Mouse (Mus musculus): Measurements from ENCODE around the gene Ganab. TPM values are rescaled to one million over a fixed set of nuclear protein-coding genes. Genes with fewer than 3 reads are reported as not detected.

The Ganab gene
- polyA plus RNA-seq, 1 experiment from 2014 or later, result 74.6 TPM

GRCm38 (mm10) chr19:8872266-8872840 lies 25.5 kb upstream of the Ganab start:
- Histone ChIP-seq H3K27me3 (ENCODE audit: insufficient read depth, low read length) (no peaks in the 10 kb centered on the region), H3K4me1 (replicated peaks; ENCODE audit: insufficient read depth, low read length) (0 out of 2 replicates have a peak, but pooled peaks cover 5% of the 10 kb centered on the region), H3K4me2 (ENCODE audit: low read length) (peak overlapping the region; percentile 80), H3K4me3 (replicated peaks; ENCODE audit: low read depth, low read length) (peak overlapping the region; percentile 96), H3K36me3 (ENCODE audit: insufficient read depth, low read length) (peaks cover 31% of the 10 kb centered on the region), H3K9me3 (replicated peaks; ENCODE audit: low read length) (no peaks in the 10 kb centered on the region), H3K27ac (peak overlapping the region; percentile 90), H3K9ac (ENCODE audit: low read depth, low read length) (peak overlapping the region; percentile 96)
- WGBS, result 63% methylated on average over 10 of the region's 10 CpGs
- DNase-seq (ENCODE audit: low spot score) (no peak), ATAC-seq (replicated peaks; ENCODE audit: low FRiP score, low read depth) (no peak)
- TF ChIP-seq CTCF (IDR thresholded peaks at IDR 0.05; ENCODE audit: low read depth), result no peak

DNA sequence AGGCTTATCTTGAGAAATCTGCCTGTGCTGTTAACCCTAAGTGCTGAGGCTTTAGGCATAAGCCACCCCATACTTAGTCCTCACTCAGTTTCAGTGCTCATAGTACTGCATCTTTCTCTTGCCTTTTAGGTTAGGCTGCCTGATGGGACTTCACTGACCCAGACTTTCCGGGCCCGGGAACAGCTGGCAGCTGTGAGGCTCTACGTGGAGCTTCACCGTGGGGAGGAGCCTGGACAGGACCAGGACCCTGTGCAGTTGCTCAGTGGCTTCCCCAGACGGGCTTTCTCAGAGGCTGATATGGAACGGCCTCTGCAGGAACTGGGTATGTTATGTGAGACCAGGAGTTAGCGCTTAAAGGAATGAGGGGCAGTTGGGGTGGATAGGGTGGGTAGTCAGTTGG lies 22.8 kb upstream of the Ganab start:
- H3K9me3 ChIP-seq (replicated peaks; ENCODE audit: low read length), result no peaks in the 10 kb centered on the region
- no peak overlapping the region for H3K9ac ChIP-seq (ENCODE audit: low read depth, low read length)
- H3K4me2 ChIP-seq (ENCODE audit: low read length), result no peak overlapping the region
- H3K4me1 ChIP-seq (replicated peaks; ENCODE audit: insufficient read depth, low read length), result 0 out of 2 replicates have a peak, but pooled peaks cover 5% of the 10 kb centered on the region
- peaks cover 31% of the 10 kb centered on the region for H3K36me3 ChIP-seq (ENCODE audit: insufficient read depth, low read length)
- no peak overlapping the region for H3K4me3 ChIP-seq (replicated peaks; ENCODE audit: low read depth, low read length)
- H3K27ac ChIP-seq, result no peak overlapping the region
- ATAC-seq (replicated peaks; ENCODE audit: low FRiP score, low read depth) (no peak), DNase-seq (ENCODE audit: low spot score) (no peak)
- 90% methylated on average over 7 of the region's 7 CpGs for WGBS
- no peaks in the 10 kb centered on the region for H3K27me3 ChIP-seq (ENCODE audit: insufficient read depth, low read length)
- no peak for TF ChIP-seq CTCF (IDR thresholded peaks at IDR 0.05; ENCODE audit: low read depth)

- Histone ChIP-seq H3K4me2 (ENCODE audit: low read length) (peak within 1 kb of the TSS; percentile 78), H3K4me1 (replicated peaks; ENCODE audit: insufficient read depth, low read length) (no peaks in the 10 kb centered on the region), H3K36me3 (ENCODE audit: insufficient read depth, low read length) (peaks cover 10% of the 10 kb centered on the region), H3K9ac (ENCODE audit: low read depth, low read length) (peak within 1 kb of the TSS; percentile 88), H3K4me3 (replicated peaks; ENCODE audit: low read depth, low read length) (peak within 1 kb of the TSS; percentile 81), H3K27ac (peak within 1 kb of the TSS; percentile 87), H3K9me3 (replicated peaks; ENCODE audit: low read length) (no peaks in the 10 kb centered on the region), H3K27me3 (ENCODE audit: insufficient read depth, low read length) (no peaks in the 10 kb centered on the region)
- DNase-seq (ENCODE audit: low spot score), result peak; percentile 97
- ATAC-seq (replicated peaks; ENCODE audit: low FRiP score, low read depth), result peak; percentile 96
- WGBS, result under 1% methylated on average over 42 of the region's 42 CpGs
- no peak for TF ChIP-seq CTCF (IDR thresholded peaks at IDR 0.05; ENCODE audit: low read depth)
Measured at GRCm38 (mm10) chr19:8880311-8881033, 17.4 kb upstream of the Ganab start, which contains the start of gene Uqcc3. TSS of gene Uqcc3 (minus strand) at chr19:8880923.

GRCm38 (mm10) chr19:8881034-8881392 lies 16.9 kb upstream of the Ganab start:
- Histone ChIP-seq H3K27me3 (ENCODE audit: insufficient read depth, low read length) (no peaks in the 10 kb centered on the region), H3K9ac (ENCODE audit: low read depth, low read length) (peak overlapping the region; percentile 88; the same call in 1 of the 2 replicates), H3K4me1 (replicated peaks; ENCODE audit: insufficient read depth, low read length) (no peaks in the 10 kb centered on the region), H3K27ac (no peak overlapping the region; the same call in 1 of the 2 replicates), H3K36me3 (ENCODE audit: insufficient read depth, low read length) (peaks cover 10% of the 10 kb centered on the region), H3K4me2 (ENCODE audit: low read length) (peak overlapping the region; percentile 78), H3K9me3 (replicated peaks; ENCODE audit: low read length) (no peaks in the 10 kb centered on the region), H3K4me3 (replicated peaks; ENCODE audit: low read depth, low read length) (peak overlapping the region; percentile 81)
- DNase-seq (ENCODE audit: low spot score) (no peak), ATAC-seq (replicated peaks; ENCODE audit: low FRiP score, low read depth) (peak; percentile 23; the same call in 1 of the 2 replicates)
- 12% methylated on average over 3 of the region's 3 CpGs for WGBS
- TF ChIP-seq CTCF (IDR thresholded peaks at IDR 0.05; ENCODE audit: low read depth), result no peak

GRCm38 (mm10) chr19:8883616-8884015 lies 14.3 kb upstream of the Ganab start, which contains the start of the genes Lbhd1 and Gm49403:
TSS of gene Lbhd1 (plus strand) at chr19:8883732.
TSS of gene Gm49403 (plus strand) at chr19:8883930.
- H3K9me3 ChIP-seq (replicated peaks; ENCODE audit: low read length), result no peaks in the 10 kb centered on the region
- H3K4me3 ChIP-seq (replicated peaks; ENCODE audit: low read depth, low read length), result no peak within 1 kb of the TSS
- no peak for TF ChIP-seq CTCF (IDR thresholded peaks at IDR 0.05; ENCODE audit: low read depth)
- DNase-seq (ENCODE audit: low spot score), result no peak
- no peak within 1 kb of the TSS for H3K4me2 ChIP-seq (ENCODE audit: low read length)
- no peaks in the 10 kb centered on the region for H3K36me3 ChIP-seq (ENCODE audit: insufficient read depth, low read length)
- H3K27ac ChIP-seq, result no peak within 1 kb of the TSS
- H3K4me1 ChIP-seq (replicated peaks; ENCODE audit: insufficient read depth, low read length), result 0 out of 2 replicates have a peak, but pooled peaks cover 5% of the 10 kb centered on the region
- no peak for ATAC-seq (replicated peaks; ENCODE audit: low FRiP score, low read depth)
- H3K27me3 ChIP-seq (ENCODE audit: insufficient read depth, low read length), result no peaks in the 10 kb centered on the region
- no peak within 1 kb of the TSS for H3K9ac ChIP-seq (ENCODE audit: low read depth, low read length)
- whole genome bisulfite sequencing, result 78% methylated on average over 3 of the region's 3 CpGs

DNA sequence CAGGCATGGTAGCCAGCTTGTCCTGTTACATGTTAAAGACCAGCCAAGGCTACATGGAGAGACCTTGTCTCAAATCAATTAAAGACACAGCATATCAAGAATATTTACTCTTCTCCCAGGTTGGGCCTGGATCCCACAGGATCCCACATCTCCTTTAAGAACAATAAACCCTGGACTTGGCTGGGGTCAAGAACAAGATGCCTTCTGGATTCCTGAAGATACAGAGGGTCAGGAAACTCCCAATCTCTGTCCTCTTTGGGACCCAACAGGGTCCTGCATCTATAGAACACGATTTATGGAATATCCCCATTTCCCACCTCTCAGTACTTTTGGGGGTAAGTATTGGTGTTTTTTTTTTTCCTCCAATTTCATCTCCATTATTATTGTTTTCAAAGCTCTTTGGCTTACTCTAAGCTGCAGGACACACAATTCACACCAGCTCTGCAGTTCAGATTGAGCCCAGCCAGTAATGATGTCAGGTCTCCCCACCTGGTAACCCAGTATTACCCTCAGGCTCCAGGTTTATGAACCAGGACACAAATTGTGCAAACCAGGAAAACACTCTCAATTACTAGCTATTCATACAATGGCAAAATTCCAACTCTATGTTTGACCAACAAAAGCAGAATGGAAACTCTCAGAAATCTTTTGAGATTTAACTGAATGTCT lies 10.8 kb upstream of the Ganab start:
- no peak for TF ChIP-seq CTCF (IDR thresholded peaks at IDR 0.05; ENCODE audit: low read depth)
- peak overlapping the region; percentile 72; the same call in 1 of the 2 replicates for H3K4me2 ChIP-seq (ENCODE audit: low read length)
- DNase-seq (ENCODE audit: low spot score) (peak; percentile 23), ATAC-seq (replicated peaks; ENCODE audit: low FRiP score, low read depth) (no peak)
- 0 out of 2 replicates have a peak, but pooled peaks cover 5% of the 10 kb centered on the region for H3K4me1 ChIP-seq (replicated peaks; ENCODE audit: insufficient read depth, low read length)
- no peaks in the 10 kb centered on the region for H3K36me3 ChIP-seq (ENCODE audit: insufficient read depth, low read length)
- H3K27ac ChIP-seq, result no peak overlapping the region
- WGBS, result 48% methylated on average over 1 of the region's 1 CpGs
- no peak overlapping the region for H3K9ac ChIP-seq (ENCODE audit: low read depth, low read length)
- no peaks in the 10 kb centered on the region for H3K9me3 ChIP-seq (replicated peaks; ENCODE audit: low read length)
- no peak overlapping the region for H3K4me3 ChIP-seq (replicated peaks; ENCODE audit: low read depth, low read length)
- no peaks in the 10 kb centered on the region for H3K27me3 ChIP-seq (ENCODE audit: insufficient read depth, low read length)

Measured in kidney, postnatal 0 days (tissue).